Mouse (Mus musculus): ENCODE measurements at regions not wholly inside any gene's neighbourhood (a gene's known extent, or its start where the extent isn't known, plus 50 kb on each side); places are given as distances from the start of the nearest gene placed in this dataset.

DNA sequence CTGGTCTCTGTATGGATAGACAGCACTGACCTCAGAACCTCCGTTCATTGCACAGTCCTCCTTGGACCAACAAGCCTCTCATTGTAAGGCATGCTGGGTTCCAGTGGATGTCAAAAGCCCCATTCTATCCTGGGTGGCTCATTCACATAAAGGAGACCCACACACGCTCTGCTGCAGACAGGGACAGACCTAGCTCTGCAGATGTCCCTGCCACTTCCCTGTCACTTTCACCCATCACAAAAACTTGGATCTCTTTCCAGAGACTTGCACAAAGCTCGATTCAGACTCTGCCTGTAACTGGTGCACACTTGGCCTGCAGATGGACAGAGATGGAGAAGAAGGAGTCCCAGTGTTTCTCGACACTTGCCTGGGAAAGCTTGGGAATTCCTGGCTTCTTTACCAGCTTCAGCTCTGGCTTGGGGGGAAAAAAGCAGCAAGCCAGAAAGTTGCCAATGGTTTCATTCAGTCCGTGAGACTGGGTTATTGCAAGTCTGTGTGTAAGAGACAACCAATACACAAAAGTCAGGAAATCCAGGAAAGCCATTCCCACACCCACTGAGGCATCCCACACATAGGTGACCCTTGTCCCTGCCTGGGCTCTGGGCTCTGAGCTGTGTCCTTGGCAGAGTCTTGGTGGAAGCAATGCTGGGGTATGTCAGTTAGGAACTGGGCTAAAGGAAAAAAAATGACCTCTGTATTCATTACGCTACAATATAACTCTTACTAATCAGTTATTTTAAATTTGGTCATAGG, 136.1 kb upstream of the Car8 start:
- intact Hi-C loops (cut with DNase I), result no loop called here

DNA sequence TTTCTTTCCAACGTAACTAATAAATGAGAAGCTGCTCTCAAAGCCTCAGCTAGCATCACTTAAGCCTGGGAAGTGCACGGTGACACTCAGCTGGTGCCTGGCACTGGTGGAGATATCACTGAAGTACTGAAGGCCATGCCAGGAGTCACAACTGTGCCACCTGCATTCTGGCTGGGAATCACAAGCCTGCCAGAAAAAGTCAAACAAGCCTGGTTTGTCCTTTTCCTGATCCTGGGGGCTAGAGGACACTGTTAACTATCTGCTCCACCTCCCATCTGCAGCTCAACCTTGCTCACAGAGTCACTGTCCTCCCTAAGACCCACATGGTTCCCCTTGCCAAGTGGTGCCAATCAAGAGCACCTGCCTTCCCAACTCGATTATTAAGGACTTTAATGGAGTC, 135.2 kb upstream of the Car8 start:
- intact Hi-C loops (cut with DNase I), result no loop called here

DNA sequence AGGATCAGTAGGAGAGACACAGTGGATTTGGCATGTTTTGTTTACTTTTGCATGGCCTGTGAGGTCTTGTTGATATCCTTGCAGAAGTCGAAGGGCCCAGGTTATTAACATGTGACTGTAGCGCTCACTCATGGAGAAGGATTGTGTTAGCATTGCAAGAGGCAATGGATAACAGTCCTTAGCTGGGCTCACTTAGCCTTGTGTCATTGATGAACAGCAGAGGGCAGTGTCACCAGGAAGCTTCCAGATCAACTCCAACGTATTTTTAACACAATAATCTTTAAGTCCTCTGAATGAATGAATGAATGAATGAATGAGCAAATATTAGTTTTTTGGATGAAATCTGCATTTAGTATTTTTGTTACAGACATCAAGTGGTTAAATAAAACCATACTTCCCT, 133.2 kb upstream of the Car8 start:
- intact Hi-C loops (cut with DNase I), result no loop called here

- intact Hi-C loops (cut with DNase I), result no loop called here
These were observed 131.9 kb upstream of the Car8 start for GRCm38 (mm10) chr4:8370786-8371185.

DNA sequence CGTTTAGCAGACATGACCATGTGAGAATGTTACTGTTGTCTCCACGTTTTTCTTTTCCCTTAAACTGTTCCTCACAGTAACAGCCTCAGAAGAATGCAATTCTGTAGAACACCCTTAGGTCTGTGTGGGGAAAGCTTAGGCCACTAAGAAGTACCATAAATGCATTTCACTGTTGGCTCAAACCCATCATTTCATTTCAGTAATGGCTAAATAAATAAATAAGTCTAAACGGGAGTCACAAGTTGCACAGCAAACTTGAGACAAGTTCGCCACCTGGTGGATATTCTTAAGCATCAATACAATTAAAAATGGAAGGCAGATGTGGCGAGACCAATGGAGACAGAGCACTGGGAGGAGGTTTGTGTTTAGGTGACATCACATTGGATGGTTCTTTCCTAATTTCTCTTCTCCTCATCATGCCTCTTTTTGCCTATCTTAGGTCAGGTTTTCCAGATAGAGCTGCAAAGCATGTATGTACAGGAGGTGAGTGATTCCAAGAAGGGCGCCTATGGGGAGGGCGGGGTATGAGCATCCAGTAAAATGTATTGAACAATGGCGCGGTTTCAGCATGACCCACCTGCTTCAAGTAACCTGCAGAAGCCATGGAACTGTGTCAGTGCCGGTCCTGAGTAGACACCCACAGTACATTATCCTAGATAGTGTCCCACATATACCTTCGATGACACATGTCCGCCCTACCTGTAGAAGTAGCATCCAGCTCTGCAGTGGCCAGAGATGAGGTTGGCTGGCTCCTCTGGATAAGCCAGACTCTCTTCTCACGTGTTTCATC, 128.8 kb upstream of the Car8 start:
- intact Hi-C loops (cut with DNase I), result loop anchor here (5.0 to 10.0 kb wide), 3 partner anchors 180 to 363 kb away; no protein-coding TSS in a partner anchor

DNA sequence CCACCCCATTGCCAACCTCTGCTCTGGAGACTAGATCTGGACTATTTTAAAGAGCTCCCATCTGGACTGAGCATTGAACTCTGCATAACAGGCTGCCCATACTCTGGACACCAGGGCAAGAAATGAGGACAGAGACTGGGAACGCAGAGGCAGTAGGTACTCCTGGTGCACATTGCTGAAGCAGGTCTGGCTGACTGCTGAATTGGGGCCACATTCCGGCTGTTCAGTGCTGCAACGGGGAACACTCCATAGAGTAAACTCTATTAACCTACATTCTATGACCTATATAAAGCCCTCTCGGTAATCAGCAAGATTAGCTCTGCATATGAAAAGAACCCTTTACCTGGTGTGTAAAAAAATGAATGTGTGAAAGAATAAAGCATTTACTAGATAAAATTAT, 128.1 kb upstream of the Car8 start:
- intact Hi-C loops (cut with DNase I), result loop anchor here (5.0 to 10.0 kb wide), 3 partner anchors 180 to 362 kb away; no protein-coding TSS in a partner anchor

DNA sequence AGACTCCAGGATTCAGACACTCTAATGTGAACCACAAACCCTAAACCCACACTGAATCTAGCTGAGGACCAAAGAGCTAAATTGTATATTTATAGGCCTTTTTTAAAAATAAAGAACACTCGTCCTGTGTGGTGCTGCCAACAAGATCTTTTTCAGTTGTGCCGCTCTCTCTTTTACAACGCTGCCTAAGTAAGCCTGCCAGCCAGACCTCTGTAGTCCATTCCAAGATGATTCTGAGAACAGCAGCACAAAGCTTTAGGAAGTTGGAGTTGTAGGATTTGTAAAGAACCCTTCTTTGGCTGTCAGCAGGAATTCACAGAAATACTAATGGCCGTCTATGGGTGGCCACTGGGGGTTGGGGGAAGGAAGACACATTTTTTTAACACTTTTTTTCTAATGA, 123.6 kb upstream of the Car8 start:
- intact Hi-C loops (cut with DNase I), result loop anchor here (10.0 kb wide), 1 partner anchor 358 kb away; no protein-coding TSS in a partner anchor

GRCm38 (mm10) chr4:8361931-8362330, 123.1 kb upstream of the Car8 start:
- intact Hi-C loops (cut with DNase I), result loop anchor here (10.0 kb wide), 1 partner anchor 357 kb away; no protein-coding TSS in a partner anchor

DNA sequence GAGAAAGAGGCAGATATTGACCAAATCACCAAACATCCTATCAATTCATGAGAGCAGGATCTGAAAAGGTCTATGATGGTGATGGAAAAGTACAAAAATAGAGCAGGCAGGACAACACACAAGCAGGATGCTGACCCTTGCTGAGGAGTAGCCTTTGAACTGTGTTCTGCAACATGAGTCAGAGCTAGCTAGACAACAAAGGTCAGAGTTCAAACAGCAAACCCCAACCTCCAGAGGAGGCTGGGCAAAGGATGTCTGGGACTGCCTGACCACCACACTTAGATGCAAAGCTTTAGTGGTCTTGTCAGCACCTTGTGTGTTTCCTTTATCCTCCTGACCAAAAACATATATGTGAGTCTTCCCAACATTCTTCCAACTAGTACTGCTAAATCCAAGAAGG, 122.5 kb upstream of the Car8 start:
- intact Hi-C loops (cut with DNase I), result loop anchor here (10.0 kb wide), 1 partner anchor 357 kb away; no protein-coding TSS in a partner anchor

DNA sequence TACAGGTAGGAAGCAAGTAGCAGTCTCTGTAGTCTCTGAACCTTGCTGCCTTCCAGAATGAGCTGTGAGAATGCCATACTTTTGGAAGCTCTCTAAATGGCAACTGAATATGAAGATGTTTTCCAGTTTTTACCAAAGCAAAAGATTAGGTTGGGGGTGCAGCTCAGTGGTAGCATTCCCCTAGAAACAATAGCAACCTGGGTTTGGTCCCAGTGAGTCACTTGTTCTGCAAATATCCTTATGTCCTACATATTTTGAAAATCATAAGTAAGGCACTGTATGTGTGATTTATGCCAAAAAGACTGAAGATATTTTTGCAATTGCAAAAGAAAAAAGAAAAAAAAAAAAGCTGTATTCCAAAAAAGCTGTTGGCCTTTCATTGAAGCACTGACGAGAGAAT, 118.6 kb upstream of the Car8 start:
- intact Hi-C loops (cut with DNase I), result no loop called here

- intact Hi-C loops (cut with DNase I), result no loop called here
These were observed 103.1 kb upstream of the Car8 start for GRCm38 (mm10) chr4:8341928-8342327.

- intact Hi-C loops (cut with DNase I), result no loop called here
These were observed 70.6 kb upstream of the Car8 start for GRCm38 (mm10) chr4:8309241-8309987.

- intact Hi-C loops (cut with DNase I), result no loop called here
These were observed 53.7 kb upstream of the Car8 start for GRCm38 (mm10) chr4:8292563-8292962.

DNA sequence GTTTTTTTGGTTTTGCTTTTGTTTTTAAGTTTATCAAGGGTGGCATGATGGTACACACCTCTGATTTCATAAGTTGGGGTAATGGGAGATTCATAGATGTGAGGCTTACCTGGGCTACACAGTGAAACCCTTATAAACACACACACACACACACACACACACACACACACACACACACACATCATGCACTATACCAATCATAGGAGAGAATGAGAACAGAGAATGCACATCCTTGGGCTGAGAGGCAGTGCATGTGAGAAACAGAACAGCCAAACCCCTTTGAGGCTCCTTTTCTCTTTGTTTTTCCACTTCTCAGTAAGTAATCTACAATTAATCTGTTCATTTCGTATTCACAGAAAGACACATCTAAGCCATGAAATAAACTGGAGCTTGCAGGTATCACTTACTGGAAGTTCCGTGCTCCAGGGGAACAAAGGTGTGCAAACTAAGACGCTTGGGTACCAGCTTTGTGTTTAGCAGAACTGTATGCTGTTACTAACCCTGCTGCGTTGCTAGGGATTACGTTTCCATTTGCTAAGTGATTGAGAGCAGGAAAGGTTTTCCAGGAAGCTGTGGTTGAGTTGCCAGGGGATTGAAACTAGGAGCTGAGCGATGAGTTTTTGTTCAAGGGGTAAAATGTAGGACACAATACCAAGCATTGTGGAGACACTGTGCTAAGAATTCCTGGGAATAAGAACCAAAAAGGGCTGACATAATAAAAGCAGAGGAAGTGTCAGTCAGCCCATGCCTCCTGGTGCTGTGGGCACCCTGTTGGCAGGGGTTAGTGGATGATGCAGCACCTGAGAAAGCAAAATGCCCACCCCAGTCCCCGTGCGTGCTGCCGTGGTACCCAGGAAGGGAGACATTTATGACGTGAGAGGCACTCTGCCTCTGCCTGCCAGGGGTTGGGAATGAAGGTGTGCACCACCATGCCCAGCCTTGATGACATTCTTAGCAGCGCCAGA, 53.0 kb upstream of the Car8 start:
- intact Hi-C loops (cut with DNase I), result no loop called here

- intact Hi-C loops (cut with DNase I), result no loop called here
These were observed 51.1 kb upstream of the Car8 start for GRCm38 (mm10) chr4:8289901-8290300.

Data from adrenal gland (tissue).